Mouse (Mus musculus): ENCODE data around the gene Ccl1.

DNA sequence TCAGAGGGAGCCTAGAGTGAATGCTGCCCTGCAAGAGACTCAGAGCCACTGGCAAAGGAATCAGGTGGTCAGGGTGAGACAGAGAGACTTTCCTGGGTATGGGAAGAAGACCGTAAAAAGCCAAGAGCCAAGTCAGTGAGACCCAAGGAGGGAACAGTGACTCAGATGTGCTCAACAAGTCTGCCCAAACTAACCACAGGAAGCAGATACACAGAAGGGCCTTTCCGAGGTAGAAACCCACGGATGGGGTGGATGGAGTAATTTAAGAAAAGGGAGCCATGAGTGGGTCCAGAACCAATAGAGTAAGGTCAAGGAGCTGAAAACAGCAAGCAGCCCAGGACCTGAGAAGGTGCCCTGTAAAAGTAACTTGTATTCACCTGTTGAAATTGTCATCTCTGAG, 101.8 kb downstream of the Ccl1 start:
- TF ChIP-seq USF1 (IDR thresholded peaks at IDR 0.05; ENCODE audit: low read depth) = no peak
- TF ChIP-seq MAX (IDR thresholded peaks at IDR 0.05; ENCODE audit: low read depth) = no peak
- TF ChIP-seq MYOD1 (IDR thresholded peaks at IDR 0.05; ENCODE audit: control insufficient read depth in 1 of 3, insufficient read length in 2 of 3, low read depth in 2 of 3) = no peak
- no peak for TF ChIP-seq POLR2A (IDR thresholded peaks at IDR 0.05; ENCODE audit: insufficient read length, low read depth)
- TF ChIP-seq TCF12 (IDR thresholded peaks at IDR 0.05; ENCODE audit: insufficient read depth, poor library complexity, severe bottlenecking) = no peak
- no peak for TF ChIP-seq REST (IDR thresholded peaks at IDR 0.05; ENCODE audit: insufficient read depth, insufficient read length)
- no peak for TF ChIP-seq E2F4 (IDR thresholded peaks at IDR 0.05; ENCODE audit: insufficient read depth)
- TF ChIP-seq POLR2AphosphoS2 (IDR thresholded peaks at IDR 0.05; ENCODE audit: insufficient read length, low read depth) = no peak
- no peak for TF ChIP-seq CEBPB (IDR thresholded peaks at IDR 0.05; ENCODE audit: insufficient read depth, poor library complexity, severe bottlenecking)
- TF ChIP-seq MYOG (IDR thresholded peaks at IDR 0.05; ENCODE audit: control insufficient read depth in 1 of 3, insufficient read depth in 1 of 3, insufficient read length in 2 of 3, low read depth in 2 of 3) = no peak
